In genomic region chr12:71016211-71016502, GRCm38 (mm10) we compare ENCODE assay signal across 7 mouse cellular contexts. TPM values are rescaled to one million over a fixed set of nuclear protein-coding genes. Genes with fewer than 3 reads are reported as not detected.
DNase-seq lines count a peak whose midpoint lies in the region; ATAC-seq and TF ChIP-seq lines count a peak whose summit lies in the region.

No protein-coding gene starts in this region.

- H3K4me2 ChIP-seq in lung, embryonic 14.5 days, result peak overlapping the region; percentile 76
- H3K4me2 ChIP-seq in embryonic facial prominence, embryonic 14.5 days (ENCODE audit: low read depth, low read length), result peak overlapping the region; percentile 68
- peak overlapping the region; percentile 64 for H3K4me2 ChIP-seq in intestine, embryonic 14.5 days (ENCODE audit: low read length)
- H3K4me2 ChIP-seq in neural tube, embryonic 13.5 days, result peak overlapping the region; percentile 89

- peaks cover 14% of the 10 kb centered on the region for H3K4me1 ChIP-seq in lung, embryonic 14.5 days (ENCODE audit: insufficient read depth)
- peaks cover 16% of the 10 kb centered on the region for H3K4me1 ChIP-seq in embryonic facial prominence, embryonic 14.5 days (ENCODE audit: control insufficient read depth, insufficient read depth, low read length)
- H3K4me1 ChIP-seq in intestine, embryonic 14.5 days (replicated peaks; ENCODE audit: control insufficient read depth, insufficient read depth, low read length), result peaks cover 17% of the 10 kb centered on the region
- H3K4me1 ChIP-seq in neural tube, embryonic 13.5 days (replicated peaks), result peaks cover 35% of the 10 kb centered on the region

- peak overlapping the region; percentile 88 for H3K9ac ChIP-seq in lung, embryonic 14.5 days
- peak overlapping the region; percentile 92 for H3K9ac ChIP-seq in embryonic facial prominence, embryonic 14.5 days (ENCODE audit: low read depth, low read length)
- H3K9ac ChIP-seq in intestine, embryonic 14.5 days (ENCODE audit: low read length), result peak overlapping the region; percentile 90
- peak overlapping the region; percentile 91 for H3K9ac ChIP-seq in neural tube, embryonic 13.5 days

- H3K4me3 ChIP-seq in lung, embryonic 14.5 days (ENCODE audit: low read depth, low read length), result peak overlapping the region; percentile 97
- H3K4me3 ChIP-seq in embryonic facial prominence, embryonic 14.5 days (ENCODE audit: low read depth, low read length), result peak overlapping the region; percentile 96
- peak overlapping the region; percentile 99 for H3K4me3 ChIP-seq in intestine, embryonic 14.5 days (ENCODE audit: low read depth, low read length)
- peak overlapping the region; percentile 98 for H3K4me3 ChIP-seq in neural tube, embryonic 13.5 days

- WGBS in lung, embryonic 14.5 days, result under 1% methylated on average over 33 of the region's 33 CpGs
- WGBS in embryonic facial prominence, embryonic 14.5 days, result no CpG with 5 or more reads among the region's 33 CpGs
- 0% methylated on average over 12 of the region's 33 CpGs for WGBS in intestine, embryonic 14.5 days
- WGBS in neural tube, embryonic 13.5 days, result under 1% methylated on average over 33 of the region's 33 CpGs

- H3K36me3 ChIP-seq in lung, embryonic 14.5 days (ENCODE audit: insufficient read depth), result peaks cover 38% of the 10 kb centered on the region
- H3K36me3 ChIP-seq in embryonic facial prominence, embryonic 14.5 days (ENCODE audit: control insufficient read depth, insufficient read depth, low read length), result peaks cover 39% of the 10 kb centered on the region
- H3K36me3 ChIP-seq in intestine, embryonic 14.5 days (ENCODE audit: control insufficient read depth, insufficient read depth, low read length), result peaks cover 44% of the 10 kb centered on the region
- H3K36me3 ChIP-seq in neural tube, embryonic 13.5 days, result peaks cover 29% of the 10 kb centered on the region

- no peak for TF ChIP-seq CTCF in lung, embryonic 14.5 days (IDR thresholded peaks at IDR 0.05; ENCODE audit: low read depth)

- ATAC-seq in lung, embryonic 14.5 days (ENCODE audit: insufficient read depth), result no peak
- peak; percentile 5; the same call in 1 of the 2 replicates for ATAC-seq in embryonic facial prominence, embryonic 14.5 days (ENCODE audit: low read depth)
- peak; percentile 1 for ATAC-seq in intestine, embryonic 14.5 days (replicated peaks; ENCODE audit: low FRiP score, low TSS enrichment, low read depth)
- ATAC-seq in neural tube, embryonic 13.5 days (ENCODE audit: low read depth), result no peak; the same call in 1 of the 2 replicates

- no peaks in the 10 kb centered on the region for H3K9me3 ChIP-seq in lung, embryonic 14.5 days (ENCODE audit: low read depth, low read length)
- H3K9me3 ChIP-seq in embryonic facial prominence, embryonic 14.5 days (ENCODE audit: control insufficient read depth, low read length), result no peaks in the 10 kb centered on the region
- no peaks in the 10 kb centered on the region for H3K9me3 ChIP-seq in intestine, embryonic 14.5 days (ENCODE audit: control insufficient read depth, low read length)
- no peaks in the 10 kb centered on the region for H3K9me3 ChIP-seq in neural tube, embryonic 13.5 days

- no peak for DNase-seq in lung, embryonic 14.5 days
- no peak for DNase-seq in lung, postnatal 10 days
- DNase-seq in embryonic facial prominence, embryonic 14.5 days (ENCODE audit: low spot score), result no peak
- DNase-seq in intestine, embryonic 14.5 days (ENCODE audit: low spot score), result peak; percentile 80
- no peak for DNase-seq in layer of hippocampus, postnatal 36 days
- no peak for DNase-seq in spleen, adult 18-20 months

- H3K27me3 ChIP-seq in lung, embryonic 14.5 days (ENCODE audit: insufficient read depth, low read length), result no peaks in the 10 kb centered on the region
- no peaks in the 10 kb centered on the region for H3K27me3 ChIP-seq in embryonic facial prominence, embryonic 14.5 days (replicated peaks; ENCODE audit: control insufficient read depth, insufficient read depth, low read length)
- H3K27me3 ChIP-seq in intestine, embryonic 14.5 days (replicated peaks; ENCODE audit: control insufficient read depth, insufficient read depth, low read length), result no peaks in the 10 kb centered on the region
- no peaks in the 10 kb centered on the region for H3K27me3 ChIP-seq in neural tube, embryonic 13.5 days

- peak overlapping the region; percentile 97 for H3K27ac ChIP-seq in lung, embryonic 14.5 days (ENCODE audit: low read depth)
- peak overlapping the region; percentile 97 for H3K27ac ChIP-seq in embryonic facial prominence, embryonic 14.5 days (replicated peaks; ENCODE audit: low read depth, low read length)
- H3K27ac ChIP-seq in intestine, embryonic 14.5 days (ENCODE audit: low read depth), result peak overlapping the region; percentile 96
- H3K27ac ChIP-seq in neural tube, embryonic 13.5 days (replicated peaks), result peak overlapping the region; percentile 93

RNA-seq across cellular contexts. Expression of gene Arid4a, which starts 0.4 kb away (rescaled TPM):
- polyA plus RNA-seq in lung, embryonic 14.5 days (2014; fragmentation: Nextera tagmentation; extraction: Ambion mirVana), result 35.9 and 37.2 TPM in 2 replicates
- polyA plus RNA-seq in embryonic facial prominence, embryonic 14.5 days (2014; fragmentation: Nextera tagmentation; extraction: Ambion mirVana), result 28.6 and 32.5 TPM in 2 replicates
- 34.6 and 36.8 TPM in 2 replicates for polyA plus RNA-seq in intestine, embryonic 14.5 days (2014; fragmentation: Nextera tagmentation; extraction: Ambion mirVana)
- 44.2 and 45.8 TPM in 2 replicates for polyA plus RNA-seq in neural tube, embryonic 13.5 days (2015; fragmentation: Nextera tagmentation; extraction: Ambion mirVana)
- total RNA-seq in layer of hippocampus, postnatal 36 days (2021), result 10 to 100 TPM; 41.7 to 44.2 TPM

RNA-seq across cellular contexts. Expression of gene Psma3, which starts 41.7 kb away (rescaled TPM):
- polyA plus RNA-seq in lung, embryonic 14.5 days (2014; fragmentation: Nextera tagmentation; extraction: Ambion mirVana), result 621 and 650 TPM in 2 replicates
- polyA plus RNA-seq in embryonic facial prominence, embryonic 14.5 days (2014; fragmentation: Nextera tagmentation; extraction: Ambion mirVana), result 589 and 594 TPM in 2 replicates
- polyA plus RNA-seq in intestine, embryonic 14.5 days (2014; fragmentation: Nextera tagmentation; extraction: Ambion mirVana), result 593 and 604 TPM in 2 replicates
- polyA plus RNA-seq in neural tube, embryonic 13.5 days (2015; fragmentation: Nextera tagmentation; extraction: Ambion mirVana), result 626 and 642 TPM in 2 replicates
- 100 to 1,000 TPM; 214 to 229 TPM for total RNA-seq in layer of hippocampus, postnatal 36 days (2021)

Comparison
In these comparisons a context has a peak if more than half of its experiments do, and no peak if none do; other contexts are left out.
1. ATAC-seq: peak in embryonic facial prominence, embryonic 14.5 days (single experiment) and intestine, embryonic 14.5 days (single experiment); none in lung, embryonic 14.5 days (single experiment) and neural tube, embryonic 13.5 days (single experiment).
2. Peak in every context shown above with its lines, with median percentiles within 50 percentile points of each other: H3K27ac ChIP-seq, H3K4me2 ChIP-seq, H3K4me3 ChIP-seq and H3K9ac ChIP-seq.